Mouse (Mus musculus): ENCODE results near the gene Adrb1. TPM values are rescaled to one million over a fixed set of nuclear protein-coding genes. Genes with fewer than 3 reads are reported as not detected.

Adrb1 gene
- polyA plus RNA-seq, 1 experiment from 2014 or later: 1.0 TPM

- WGBS: 1% methylated on average over 69 of the region's 69 CpGs
- Histone ChIP-seq H3K4me1 (replicated peaks; ENCODE audit: control insufficient read depth, insufficient read depth, low read length) (peaks cover 12% of the 10 kb centered on the region; the same call in 1 of the 2 replicates), H3K4me2 (replicated peaks; ENCODE audit: low read depth) (peak overlapping the region; percentile 90), H3K9ac (ENCODE audit: low read depth, low read length) (peak overlapping the region; percentile 34; the same call in 1 of the 2 replicates), H3K36me3 (ENCODE audit: control insufficient read depth, insufficient read depth) (no peaks in the 10 kb centered on the region), H3K27ac (ENCODE audit: low read depth, low read length) (no peak overlapping the region), H3K9me3 (ENCODE audit: control insufficient read depth) (no peaks in the 10 kb centered on the region), H3K4me3 (ENCODE audit: low read depth, low read length) (peak overlapping the region; percentile 54), H3K27me3 (replicated peaks; ENCODE audit: control insufficient read depth, insufficient read depth, low read length) (peaks cover 57% of the 10 kb centered on the region)
- TF ChIP-seq CTCF (IDR thresholded peaks at IDR 0.05; ENCODE audit: low read depth): no peak
- ATAC-seq: peak; percentile 45; the same call in 1 of the 2 replicates
Measured at GRCm38 (mm10) chr19:56722711-56723330, 822 bp downstream of the Adrb1 start.

- Histone ChIP-seq H3K4me1 (replicated peaks; ENCODE audit: control insufficient read depth, insufficient read depth, low read length) (peaks cover 12% of the 10 kb centered on the region; the same call in 1 of the 2 replicates), H3K4me2 (replicated peaks; ENCODE audit: low read depth) (peak overlapping the region; percentile 90), H3K4me3 (ENCODE audit: low read depth, low read length) (peak overlapping the region; percentile 54), H3K27me3 (replicated peaks; ENCODE audit: control insufficient read depth, insufficient read depth, low read length) (peaks cover 57% of the 10 kb centered on the region), H3K9me3 (ENCODE audit: control insufficient read depth) (no peaks in the 10 kb centered on the region), H3K36me3 (ENCODE audit: control insufficient read depth, insufficient read depth) (no peaks in the 10 kb centered on the region), H3K9ac (ENCODE audit: low read depth, low read length) (peak overlapping the region; percentile 34), H3K27ac (ENCODE audit: low read depth, low read length) (peak overlapping the region; percentile 28)
- TF ChIP-seq CTCF (IDR thresholded peaks at IDR 0.05; ENCODE audit: low read depth): no peak
- peak; percentile 48 for ATAC-seq
- under 1% methylated on average over 71 of the region's 71 CpGs for WGBS
Measured at GRCm38 (mm10) chr19:56723331-56724125, 1.5 kb downstream of the Adrb1 start.

GRCm38 (mm10) chr19:56724126-56724597 is 2.2 kb downstream of the Adrb1 start:
- 10% methylated on average over 13 of the region's 13 CpGs for WGBS
- 0 out of 2 replicates have a peak overlapping the region, but pooled peaks have one; percentile 3 for H3K9ac ChIP-seq (ENCODE audit: low read depth, low read length)
- no peak for ATAC-seq

GRCm38 (mm10) chr19:56727170-56727877 is 5.3 kb downstream of the Adrb1 start:
- H3K4me1 ChIP-seq (replicated peaks; ENCODE audit: control insufficient read depth, insufficient read depth, low read length): 0 out of 2 replicates have a peak, but pooled peaks cover 9% of the 10 kb centered on the region
- peaks cover 26% of the 10 kb centered on the region for H3K27me3 ChIP-seq (replicated peaks; ENCODE audit: control insufficient read depth, insufficient read depth, low read length)
- no peak overlapping the region for H3K4me3 ChIP-seq (ENCODE audit: low read depth, low read length)
- no peak for TF ChIP-seq CTCF (IDR thresholded peaks at IDR 0.05; ENCODE audit: low read depth)
- H3K9ac ChIP-seq (ENCODE audit: low read depth, low read length): no peak overlapping the region
- no peaks in the 10 kb centered on the region for H3K9me3 ChIP-seq (ENCODE audit: control insufficient read depth)
- no peaks in the 10 kb centered on the region for H3K36me3 ChIP-seq (ENCODE audit: control insufficient read depth, insufficient read depth)
- 41% methylated on average over 14 of the region's 14 CpGs for WGBS
- H3K27ac ChIP-seq (ENCODE audit: low read depth, low read length): no peak overlapping the region
- ATAC-seq: no peak
- no peak overlapping the region for H3K4me2 ChIP-seq (replicated peaks; ENCODE audit: low read depth)

More at GRCm38 (mm10) chr19:56724126-56724597, 2.2 kb downstream of the Adrb1 start:
- no peak for TF ChIP-seq CTCF (IDR thresholded peaks at IDR 0.05; ENCODE audit: low read depth)
- peaks cover 53% of the 10 kb centered on the region for H3K27me3 ChIP-seq (replicated peaks; ENCODE audit: control insufficient read depth, insufficient read depth, low read length)
- no peaks in the 10 kb centered on the region for H3K9me3 ChIP-seq (ENCODE audit: control insufficient read depth)
- no peak overlapping the region for H3K27ac ChIP-seq (ENCODE audit: low read depth, low read length)
- H3K4me2 ChIP-seq (replicated peaks; ENCODE audit: low read depth): peak overlapping the region; percentile 90
- peaks cover 12% of the 10 kb centered on the region; the same call in 1 of the 2 replicates for H3K4me1 ChIP-seq (replicated peaks; ENCODE audit: control insufficient read depth, insufficient read depth, low read length)
- no peaks in the 10 kb centered on the region for H3K36me3 ChIP-seq (ENCODE audit: control insufficient read depth, insufficient read depth)
- peak overlapping the region; percentile 54 for H3K4me3 ChIP-seq (ENCODE audit: low read depth, low read length)

GRCm38 (mm10) chr19:56734033-56734572 is 12.1 kb downstream of the Adrb1 start:
- no peak overlapping the region for H3K27ac ChIP-seq (ENCODE audit: low read depth, low read length)
- H3K4me3 ChIP-seq (ENCODE audit: low read depth, low read length): no peak overlapping the region
- ATAC-seq: no peak
- no peak overlapping the region for H3K9ac ChIP-seq (ENCODE audit: low read depth, low read length)
- H3K4me2 ChIP-seq (replicated peaks; ENCODE audit: low read depth): no peak overlapping the region
- no peaks in the 10 kb centered on the region for H3K9me3 ChIP-seq (ENCODE audit: control insufficient read depth)
- H3K36me3 ChIP-seq (ENCODE audit: control insufficient read depth, insufficient read depth): no peaks in the 10 kb centered on the region
- H3K4me1 ChIP-seq (replicated peaks; ENCODE audit: control insufficient read depth, insufficient read depth, low read length): no peaks in the 10 kb centered on the region
- no peaks in the 10 kb centered on the region for H3K27me3 ChIP-seq (replicated peaks; ENCODE audit: control insufficient read depth, insufficient read depth, low read length)
- 75% methylated on average over 7 of the region's 7 CpGs for WGBS
- TF ChIP-seq CTCF (IDR thresholded peaks at IDR 0.05; ENCODE audit: low read depth): peak; percentile 52

All from intestine, postnatal 0 days (tissue).